Mouse (Mus musculus) liver, adult 2 months (tissue): ENCODE measurements around the gene Olfr109. TPM values are rescaled to one million over a fixed set of nuclear protein-coding genes. Genes with fewer than 3 reads are reported as not detected.

Experiments
- DNase-seq: peaks from one replicate; pipeline ENCODE4 v3.0.0-alpha.2; 2011; ENCODE audit warnings: low read depth, low spot score; ENCODE audit errors: extremely low read depth
- H3K27ac ChIP-seq: fragments of 200-500 bp; replicated peaks from 2 replicates; pipeline ENCODE4 v1.5.1; 2012; ENCODE audit warnings: low read depth, mild to moderate bottlenecking, control low read depth, inconsistent platforms, low read length; ENCODE audit not compliant: insufficient read depth
- H3K27me3 ChIP-seq: fragments of 200-500 bp; 2 replicates; pipeline ENCODE4 v1.6.1; 2012; ENCODE audit warnings: mild to moderate bottlenecking, moderate library complexity, low read length, inconsistent platforms; ENCODE audit not compliant: control insufficient read depth, insufficient read depth
- H3K36me3 ChIP-seq: fragments of 200-500 bp; 2 replicates; pipeline ENCODE4 v1.6.1; 2012; ENCODE audit warnings: low read length, inconsistent platforms; ENCODE audit not compliant: control insufficient read depth, insufficient read depth
- H3K4me1 ChIP-seq: fragments of 200-500 bp; 2 replicates; pipeline ENCODE4 v1.6.1; 2011; ENCODE audit warnings: low read length; ENCODE audit not compliant: control insufficient read depth, insufficient read depth
- H3K4me3 ChIP-seq: fragments of 200-500 bp; 2 replicates; pipeline ENCODE4 v1.5.1; 2011; ENCODE audit warnings: low read depth, mild to moderate bottlenecking, control low read depth, low read length, moderate library complexity; ENCODE audit not compliant: insufficient read depth
- H3K79me2 ChIP-seq: fragments of 200-500 bp; 2 replicates; pipeline ENCODE4 v1.6.1; 2012; ENCODE audit warnings: inconsistent platforms, mild to moderate bottlenecking, low read length, moderate library complexity; ENCODE audit not compliant: control insufficient read depth, insufficient read depth
- H3K9ac ChIP-seq: fragments of 200-500 bp; 2 replicates; pipeline ENCODE4 v1.6.1; 2012; ENCODE audit warnings: low read depth, mild to moderate bottlenecking, control low read depth, inconsistent platforms, low read length
- CTCF ChIP-seq: fragments of 200-500 bp; IDR thresholded peaks from 2 replicates; pipeline ENCODE4 v1.5.1; 2011; ENCODE audit warnings: low read depth, low read length, control low read depth
- POLR2A ChIP-seq: fragments of 200-500 bp; IDR thresholded peaks from 2 replicates; pipeline ENCODE4 v1.6.1; 2011; ENCODE audit warnings: low read length, control low read depth; ENCODE audit not compliant: insufficient read depth; ENCODE audit errors: extremely low read depth
- whole genome bisulfite sequencing: fragments of 180-500 bp; shearing (Covaris S2); methylation state at CpG from one replicate; pipeline ENCODE4 v1.1.7; 2018; 5-methylcytosine and 5-hydroxymethylcytosine counted together
- polyA plus RNA-seq: library from polyadenylated mRNA; depleted of rRNA; stranded (reverse); fragments of >200 nt; gene quantifications from 2 replicates; pipeline ENCODE4 v1.2.3, GENCODE M21; 2012; rRNA removed
- total RNA-seq: library from RNA; depleted of rRNA; stranded (reverse); fragments of >200 nt; gene quantifications from 2 replicates; pipeline ENCODE4 v1.2.3, GENCODE M21; 2014; rRNA removed

Olfr109 gene
- total RNA-seq, result not detected in 2 replicates
- polyA plus RNA-seq, result not detected in 2 replicates

- H3K9ac ChIP-seq, result no peak within 1 kb of the TSS
- WGBS, result 90% methylated on average over 1 of the region's 1 CpGs
- no peaks in the 10 kb centered on the region for H3K27me3 ChIP-seq
- TF ChIP-seq CTCF (no peak), POLR2A (no peak)
- H3K36me3 ChIP-seq, result no peaks in the 10 kb centered on the region
- no peaks in the 10 kb centered on the region for H3K4me1 ChIP-seq
- no peak within 1 kb of the TSS for H3K27ac ChIP-seq
- no peak within 1 kb of the TSS for H3K4me3 ChIP-seq
- DNase-seq, result no peak
- no peaks in the 10 kb centered on the region for H3K79me2 ChIP-seq
Measured at GRCm38 (mm10) chr17:37458616-37459015, at the start of gene Olfr109. Olfr109 (plus strand) TSS chr17:37458916.

- H3K27ac ChIP-seq, result no peak overlapping the region
- H3K27me3 ChIP-seq, result no peaks in the 10 kb centered on the region
- TF ChIP-seq POLR2A (no peak), CTCF (no peak)
- H3K36me3 ChIP-seq, result no peaks in the 10 kb centered on the region
- no peaks in the 10 kb centered on the region for H3K4me1 ChIP-seq
- H3K79me2 ChIP-seq, result no peaks in the 10 kb centered on the region
- DNase-seq, result peak; percentile 7
- H3K9ac ChIP-seq, result no peak overlapping the region
- no peak overlapping the region for H3K4me3 ChIP-seq
Measured at GRCm38 (mm10) chr17:37413380-37413779, 45.3 kb upstream of the Olfr109 start.

- Histone ChIP-seq H3K36me3 (no peaks in the 10 kb centered on the region), H3K4me1 (no peaks in the 10 kb centered on the region), H3K9ac (no peak within 1 kb of the TSS), H3K79me2 (no peaks in the 10 kb centered on the region), H3K27me3 (no peaks in the 10 kb centered on the region), H3K27ac (no peak within 1 kb of the TSS), H3K4me3 (no peak within 1 kb of the TSS)
- no peak for DNase-seq
- TF ChIP-seq POLR2A (no peak), CTCF (no peak)
- WGBS, result 79% methylated on average over 1 of the region's 1 CpGs
Measured at GRCm38 (mm10) chr17:37445180-37445579, 13.5 kb upstream of the Olfr109 start, which contains the start of gene Olfr108. Olfr108 (plus strand) TSS chr17:37445480.

- no peaks in the 10 kb centered on the region for H3K4me1 ChIP-seq
- no peak within 1 kb of the TSS for H3K27ac ChIP-seq
- H3K9ac ChIP-seq, result no peak within 1 kb of the TSS
- H3K4me3 ChIP-seq, result no peak within 1 kb of the TSS
- whole genome bisulfite sequencing, result 65% methylated on average over 2 of the region's 2 CpGs
- H3K27me3 ChIP-seq, result no peaks in the 10 kb centered on the region
- DNase-seq, result no peak
- TF ChIP-seq POLR2A (no peak), CTCF (no peak)
- H3K79me2 ChIP-seq, result no peaks in the 10 kb centered on the region
- no peaks in the 10 kb centered on the region for H3K36me3 ChIP-seq
Measured at GRCm38 (mm10) chr17:37483452-37483851, 24.7 kb downstream of the Olfr109 start, which contains the start of gene H2-M2. H2-M2 (minus strand) TSS chr17:37483552.

GRCm38 (mm10) chr17:37491930-37492518, 33.3 kb downstream of the Olfr109 start, which contains the start of gene Olfr110:
Olfr110 (plus strand) TSS chr17:37492468.
- Histone ChIP-seq H3K79me2 (no peaks in the 10 kb centered on the region), H3K4me3 (no peak within 1 kb of the TSS), H3K4me1 (no peaks in the 10 kb centered on the region), H3K36me3 (no peaks in the 10 kb centered on the region), H3K27me3 (no peaks in the 10 kb centered on the region), H3K9ac (no peak within 1 kb of the TSS), H3K27ac (no peak within 1 kb of the TSS)
- no peak for TF ChIP-seq POLR2A
- no peak for TF ChIP-seq CTCF
- peak; percentile 10 for DNase-seq
- WGBS, result 38% methylated on average over 1 of the region's 1 CpGs

GRCm38 (mm10) chr17:37507730-37508129, 49.0 kb downstream of the Olfr109 start, which contains the start of gene Olfr111:
Olfr111 (plus strand) TSS chr17:37508030.
- WGBS, result 90% methylated on average over 4 of the region's 4 CpGs
- Histone ChIP-seq H3K4me1 (no peaks in the 10 kb centered on the region), H3K36me3 (no peaks in the 10 kb centered on the region), H3K4me3 (no peak within 1 kb of the TSS), H3K27me3 (no peaks in the 10 kb centered on the region), H3K27ac (no peak within 1 kb of the TSS), H3K79me2 (no peaks in the 10 kb centered on the region), H3K9ac (no peak within 1 kb of the TSS)
- DNase-seq, result no peak
- TF ChIP-seq POLR2A (no peak), CTCF (no peak)

Other genes starting within 250 kb of the Olfr109 start
- gene Olfr95, start 245.8 kb upstream of the Olfr109 start, total RNA-seq, result not detected in 2 replicates
- not detected in 2 replicates for gene Olfr95, start 245.8 kb upstream of the Olfr109 start, polyA plus RNA-seq
- not detected in 2 replicates for gene Olfr96, start 238.8 kb upstream of the Olfr109 start, total RNA-seq
- not detected in 2 replicates for gene Olfr96, start 238.8 kb upstream of the Olfr109 start, polyA plus RNA-seq
- not detected in 2 replicates for gene Olfr97, start 221.6 kb upstream of the Olfr109 start, total RNA-seq
- gene Olfr97, start 221.6 kb upstream of the Olfr109 start, polyA plus RNA-seq, result not detected in 2 replicates
- not detected in 2 replicates for gene Olfr98, start 195.2 kb upstream of the Olfr109 start, total RNA-seq
- not detected in 2 replicates for gene Olfr98, start 195.2 kb upstream of the Olfr109 start, polyA plus RNA-seq
- gene H2-M3, start 188.7 kb upstream of the Olfr109 start, total RNA-seq, result 4.4 and 4.5 TPM in 2 replicates
- gene H2-M3, start 188.7 kb upstream of the Olfr109 start, polyA plus RNA-seq, result 1.7 and 3.3 TPM in 2 replicates
- not detected in 2 replicates for gene Olfr99, start 175.5 kb upstream of the Olfr109 start, total RNA-seq
- gene Olfr99, start 175.5 kb upstream of the Olfr109 start, polyA plus RNA-seq, result not detected in 2 replicates
- gene Olfr101, start 154.6 kb upstream of the Olfr109 start, total RNA-seq, result not detected in 2 replicates
- gene Olfr101, start 154.6 kb upstream of the Olfr109 start, polyA plus RNA-seq, result not detected in 2 replicates
- not detected in 2 replicates for gene Olfr102, start 141.9 kb upstream of the Olfr109 start, total RNA-seq
- gene Olfr102, start 141.9 kb upstream of the Olfr109 start, polyA plus RNA-seq, result not detected in 2 replicates
- gene Olfr103, start 119.2 kb upstream of the Olfr109 start, total RNA-seq, result not detected in 2 replicates
- gene Olfr103, start 119.2 kb upstream of the Olfr109 start, polyA plus RNA-seq, result not detected in 2 replicates
- gene Olfr104-ps, start 99.3 kb upstream of the Olfr109 start, total RNA-seq, result not detected in 2 replicates
- gene Olfr104-ps, start 99.3 kb upstream of the Olfr109 start, polyA plus RNA-seq, result not detected in 2 replicates
- gene Olfr105-ps, start 79.9 kb upstream of the Olfr109 start, total RNA-seq, result not detected in 2 replicates
- not detected in 2 replicates for gene Olfr105-ps, start 79.9 kb upstream of the Olfr109 start, polyA plus RNA-seq
- gene Olfr106-ps, start 68.5 kb upstream of the Olfr109 start, total RNA-seq, result not detected in 2 replicates
- not detected in 2 replicates for gene Olfr106-ps, start 68.5 kb upstream of the Olfr109 start, polyA plus RNA-seq
- gene Olfr107, start 59.7 kb upstream of the Olfr109 start, total RNA-seq, result not detected in 2 replicates
- gene Olfr107, start 59.7 kb upstream of the Olfr109 start, polyA plus RNA-seq, result not detected in 2 replicates
- gene Olfr108, start 13.4 kb upstream of the Olfr109 start, total RNA-seq, result not detected in 2 replicates
- not detected in 2 replicates for gene Olfr108, start 13.4 kb upstream of the Olfr109 start, polyA plus RNA-seq
- gene H2-M2, start 24.6 kb downstream of the Olfr109 start, total RNA-seq, result 0.18 and 0.54 TPM in 2 replicates
- not detected in 2 replicates for gene H2-M2, start 24.6 kb downstream of the Olfr109 start, polyA plus RNA-seq
- not detected in 2 replicates for gene Olfr110, start 33.6 kb downstream of the Olfr109 start, total RNA-seq
- not detected in 2 replicates for gene Olfr110, start 33.6 kb downstream of the Olfr109 start, polyA plus RNA-seq
- not detected in 2 replicates for gene Olfr111, start 49.1 kb downstream of the Olfr109 start, total RNA-seq
- not detected in 2 replicates for gene Olfr111, start 49.1 kb downstream of the Olfr109 start, polyA plus RNA-seq
- not detected in 2 replicates for gene Olfr112, start 110.5 kb downstream of the Olfr109 start, total RNA-seq
- not detected in 2 replicates for gene Olfr112, start 110.5 kb downstream of the Olfr109 start, polyA plus RNA-seq
- not detected in 2 replicates for gene Olfr113, start 118.7 kb downstream of the Olfr109 start, total RNA-seq
- not detected in 2 replicates for gene Olfr113, start 118.7 kb downstream of the Olfr109 start, polyA plus RNA-seq
- not detected in 2 replicates for gene Olfr114, start 133.8 kb downstream of the Olfr109 start, total RNA-seq
- gene Olfr114, start 133.8 kb downstream of the Olfr109 start, polyA plus RNA-seq, result not detected in 2 replicates
- gene Olfr115, start 168.2 kb downstream of the Olfr109 start, total RNA-seq, result not detected in 2 replicates
- gene Olfr115, start 168.2 kb downstream of the Olfr109 start, polyA plus RNA-seq, result not detected in 2 replicates
- gene Olfr116, start 168.3 kb downstream of the Olfr109 start, total RNA-seq, result not detected in 2 replicates
- gene Olfr116, start 168.3 kb downstream of the Olfr109 start, polyA plus RNA-seq, result not detected in 2 replicates
- not detected in 2 replicates for gene Olfr117, start 204.9 kb downstream of the Olfr109 start, total RNA-seq
- not detected in 2 replicates for gene Olfr117, start 204.9 kb downstream of the Olfr109 start, polyA plus RNA-seq
- gene Olfr118, start 208.1 kb downstream of the Olfr109 start, total RNA-seq, result not detected in 2 replicates
- not detected in 2 replicates for gene Olfr118, start 208.1 kb downstream of the Olfr109 start, polyA plus RNA-seq
- gene Olfr119, start 237.6 kb downstream of the Olfr109 start, total RNA-seq, result not detected in 2 replicates
- gene Olfr119, start 237.6 kb downstream of the Olfr109 start, polyA plus RNA-seq, result not detected in 2 replicates